Mouse (Mus musculus) hematopoietic multipotent progenitor cell, adult 10-12 weeks (in vitro differentiated cells): ENCODE measurements around the gene Gm16867. TPM values are rescaled to one million over a fixed set of nuclear protein-coding genes. Genes with fewer than 3 reads are reported as not detected.

Experiments
- polyA plus RNA-seq: library from polyadenylated mRNA; stranded (reverse); fragments of >175 nt; gene quantifications from 2 replicates; pipeline ENCODE4 v1.2.3, GENCODE M21; 2012; ENCODE audit warnings: low replicate concordance

The Gm16867 gene
- polyA plus RNA-seq = 0.49 and 16.4 TPM in 2 replicates

GRCm38 (mm10) chr14:69503174-69503573 lies at the start of gene Gm16867:
Gene Gm16867, minus strand, starts transcription at chr14:69503362.

GRCm38 (mm10) chr14:69512449-69512848 lies 9.3 kb upstream of the Gm16867 start, which contains the start of gene Gm27179:
Gene Gm27179, minus strand, starts transcription at chr14:69512549.

Other genes with a start within 250 kb of the Gm16867 start
- not detected in 2 replicates for gene Synb, start 209.1 kb downstream of the Gm16867 start, polyA plus RNA-seq
- gene Gm27179, start 9.2 kb upstream of the Gm16867 start, polyA plus RNA-seq = not detected in 2 replicates
- 6.8 and 12.3 TPM in 2 replicates for gene Entpd4b, start 52.1 kb upstream of the Gm16867 start, polyA plus RNA-seq